Mouse (Mus musculus) embryonic fibroblast, embryonic 13.5 days (primary cell): ENCODE measurements around the gene St3gal4. TPM values are rescaled to one million over a fixed set of nuclear protein-coding genes. Genes with fewer than 3 reads are reported as not detected.

Experiments used
- H3K27ac ChIP-seq: 2 replicates; pipeline ENCODE4 v1.5.1; 2012; ENCODE audit warnings: low read length, control low read depth, inconsistent platforms; ENCODE audit not compliant: insufficient read depth
- H3K4me1 ChIP-seq: 2 replicates; pipeline ENCODE4 v1.6.1; 2011; ENCODE audit warnings: low read length; ENCODE audit not compliant: control insufficient read depth, insufficient read depth
- H3K4me3 ChIP-seq: 2 replicates; pipeline ENCODE4 v1.5.1; 2011; ENCODE audit warnings: mild to moderate bottlenecking, control low read depth, low read length; ENCODE audit not compliant: insufficient read depth
- CTCF ChIP-seq: IDR thresholded peaks from 2 replicates; pipeline ENCODE4 v1.5.1; 2011; ENCODE audit warnings: mild to moderate bottlenecking, control low read depth, low read length, moderate library complexity, borderline replicate concordance; ENCODE audit not compliant: insufficient read depth
- POLR2A ChIP-seq: IDR thresholded peaks from 2 replicates; pipeline ENCODE4 v1.6.1; 2011; ENCODE audit warnings: low read depth, mild to moderate bottlenecking, control low read depth, low read length, moderate library complexity
- polyA plus RNA-seq: library from polyadenylated mRNA; stranded (reverse); fragments of >200 nt; gene quantifications from 2 replicates; pipeline ENCODE4 v1.2.4, GENCODE M21; 2011; ENCODE audit warnings: low read depth; ENCODE audit not compliant: missing spikeins, insufficient read length

St3gal4 gene
- polyA plus RNA-seq, 1 experiment = 35.4 TPM

DNA sequence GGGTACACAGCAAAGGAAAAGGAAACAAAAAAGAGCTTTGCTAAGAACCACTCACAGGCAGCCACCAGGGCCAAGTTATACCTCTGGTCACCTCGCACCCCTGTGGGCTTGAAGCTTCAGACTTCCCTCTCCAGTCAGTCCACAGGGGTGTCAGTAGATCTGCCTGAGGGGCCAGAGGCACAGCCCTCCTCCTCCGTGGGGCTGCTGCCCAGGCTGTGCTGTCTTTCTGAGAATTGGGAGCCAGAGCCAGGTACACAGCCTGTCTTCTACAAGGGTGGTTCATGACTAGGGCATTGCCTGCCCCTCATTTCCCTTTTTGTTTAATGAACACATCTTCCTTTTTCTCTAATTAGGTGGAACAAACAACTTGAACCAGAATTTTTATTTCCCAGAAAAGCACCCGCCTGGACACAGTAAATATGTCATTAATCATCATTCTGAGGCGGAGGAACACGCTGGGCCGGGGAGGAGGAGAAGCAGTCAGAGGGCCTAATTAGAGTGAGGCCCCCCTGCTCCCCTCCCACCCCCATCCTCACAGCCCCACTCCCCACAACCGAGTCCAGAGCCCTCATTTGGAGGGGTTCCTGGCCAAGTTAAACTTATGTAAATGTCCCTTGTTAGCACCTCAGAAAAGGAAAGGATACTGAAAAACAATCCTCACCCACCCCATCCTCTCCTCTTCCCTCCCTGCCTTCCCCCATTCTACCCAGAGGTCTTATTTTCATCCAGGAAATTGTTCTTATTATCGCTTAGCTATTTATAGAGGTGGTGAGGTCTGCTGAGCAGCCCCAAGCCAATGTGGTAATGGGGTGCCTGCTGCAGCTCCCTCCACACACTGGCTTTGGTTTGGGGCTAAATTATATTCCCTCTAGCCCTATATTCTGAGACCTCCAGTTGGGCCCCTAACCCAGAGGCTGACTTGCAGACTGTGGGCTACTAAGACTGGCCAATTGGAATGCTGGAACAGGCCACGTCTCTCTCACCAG, 120.9 kb downstream of the St3gal4 start:
- Histone ChIP-seq H3K27ac (no peak overlapping the region), H3K4me3 (no peak overlapping the region), H3K4me1 (0 out of 2 replicates have a peak, but pooled peaks cover 3% of the 10 kb centered on the region)
- TF ChIP-seq CTCF (no peak), POLR2A (no peak)

Other genes with a start within 250 kb of the St3gal4 start
- 21.7 and 22.3 TPM in 2 replicates for gene Dcps, start 56.8 kb upstream of the St3gal4 start, polyA plus RNA-seq
- 145 and 164 TPM in 2 replicates for gene Srpr, start 80.9 kb upstream of the St3gal4 start, polyA plus RNA-seq
- gene Tirap, start 81.0 kb upstream of the St3gal4 start, polyA plus RNA-seq = 17.2 and 18.7 TPM in 2 replicates
- 24.1 and 28.5 TPM in 2 replicates for gene Foxred1, start 91.8 kb upstream of the St3gal4 start, polyA plus RNA-seq
- gene Fam118b, start 148.5 kb upstream of the St3gal4 start, polyA plus RNA-seq = 30.3 and 31.4 TPM in 2 replicates
- 9.7 and 11.0 TPM in 2 replicates for gene Rpusd4, start 148.6 kb upstream of the St3gal4 start, polyA plus RNA-seq